Mouse (Mus musculus) midbrain, embryonic 12.5 days (tissue): ENCODE measurements around the gene Mynn. TPM values are rescaled to one million over a fixed set of nuclear protein-coding genes. Genes with fewer than 3 reads are reported as not detected.
"Not testable (repeated sequence)": the region's sequence is repeated elsewhere in the genome, so short reads cannot be mapped to it uniquely, and the experiment has no call there.

ENCODE experiments used
- ATAC-seq: fragments of 200-750 bp; cut with Nextera tagmentation; 2 replicates; pipeline ENCODE4 v1.8.0; 2017; ENCODE audit warnings: low read depth, moderate TSS enrichment, moderate library complexity; ENCODE audit not compliant: low FRiP score
- H3K27ac ChIP-seq: fragments of 300-500 bp; sonication (generic); replicated peaks from 2 replicates; pipeline ENCODE4 v1.5.1; 2016; ENCODE audit warnings: mild to moderate bottlenecking
- H3K27me3 ChIP-seq: fragments of 300-500 bp; sonication (generic); 2 replicates; pipeline ENCODE4 v1.6.1; 2016; ENCODE audit warnings: mild to moderate bottlenecking
- H3K36me3 ChIP-seq: fragments of 300-500 bp; sonication (generic); 2 replicates; pipeline ENCODE4 v1.6.1; 2016
- H3K4me1 ChIP-seq: fragments of 300-500 bp; sonication (generic); 2 replicates; pipeline ENCODE4 v1.6.1; 2016
- H3K4me2 ChIP-seq: fragments of 300-500 bp; sonication (generic); replicated peaks from 2 replicates; pipeline ENCODE4 v1.6.1; 2016; ENCODE audit warnings: mild to moderate bottlenecking, moderate library complexity
- H3K4me3 ChIP-seq: fragments of 300-500 bp; sonication (generic); 2 replicates; pipeline ENCODE4 v1.5.1; 2016; ENCODE audit warnings: mild to moderate bottlenecking
- H3K9ac ChIP-seq: fragments of 300-500 bp; sonication (generic); replicated peaks from 2 replicates; pipeline ENCODE4 v1.6.1; 2016; ENCODE audit warnings: mild to moderate bottlenecking, moderate library complexity
- H3K9me3 ChIP-seq: fragments of 300-500 bp; sonication (generic); 2 replicates; pipeline ENCODE4 v1.6.1; 2016; ENCODE audit warnings: mild to moderate bottlenecking
- WGBS: fragments of 180-500 bp; shearing (Covaris S2); methylation state at CpG from one replicate; pipeline ENCODE4 v1.1.7; 2016; 5-methylcytosine and 5-hydroxymethylcytosine counted together
- polyA plus RNA-seq: library from polyadenylated mRNA; unstranded; fragments of >200 nt; fragmentation: Nextera tagmentation; extraction: Ambion mirVana; gene quantifications from 2 replicates; pipeline ENCODE4 v1.2.1, GENCODE M21; 2016

Gene Mynn
- polyA plus RNA-seq: 34.7 and 39.6 TPM in 2 replicates

- Histone ChIP-seq H3K9ac (peak within 1 kb of the TSS; percentile 77), H3K27ac (peak within 1 kb of the TSS; percentile 93), H3K4me2 (peak within 1 kb of the TSS; percentile 75), H3K27me3 (peaks cover 13% of the 10 kb centered on the region), H3K36me3 (peaks cover 20% of the 10 kb centered on the region), H3K4me3 (peak within 1 kb of the TSS; percentile 88), H3K4me1 (peaks cover 19% of the 10 kb centered on the region), H3K9me3 (no peaks in the 10 kb centered on the region)
- under 1% methylated on average over 40 of the region's 40 CpGs for WGBS
- ATAC-seq: peak; percentile 95
These were observed at the start of gene Mynn for GRCm38 (mm10) chr3:30602065-30602739. Gene Mynn, plus strand, starts transcription at chr3:30602065.

GRCm38 (mm10) chr3:30553741-30554140 is 48.1 kb upstream of the Mynn start:
- WGBS: 69% methylated on average over 6 of the region's 6 CpGs
- Histone ChIP-seq H3K4me3 (no peak overlapping the region), H3K36me3 (no peaks in the 10 kb centered on the region), H3K27me3 (0 out of 2 replicates have a peak, but pooled peaks cover 5% of the 10 kb centered on the region), H3K27ac (no peak overlapping the region), H3K9ac (no peak overlapping the region), H3K9me3 (no peaks in the 10 kb centered on the region), H3K4me2 (no peak overlapping the region), H3K4me1 (no peaks in the 10 kb centered on the region)
- no peak for ATAC-seq

- Histone ChIP-seq H3K4me1 (no peaks in the 10 kb centered on the region), H3K9ac (no peak overlapping the region), H3K9me3 (no peaks in the 10 kb centered on the region), H3K4me2 (no peak overlapping the region), H3K36me3 (no peaks in the 10 kb centered on the region), H3K27me3 (no peaks in the 10 kb centered on the region), H3K4me3 (no peak overlapping the region), H3K27ac (no peak overlapping the region)
- WGBS: 65% methylated on average over 6 of the region's 6 CpGs
- ATAC-seq: no peak
These were observed 41.1 kb upstream of the Mynn start for GRCm38 (mm10) chr3:30560677-30561314.

- H3K9ac ChIP-seq, ATAC-seq, H3K4me2 ChIP-seq, H3K4me1 ChIP-seq, H3K36me3 ChIP-seq, H3K27me3 ChIP-seq, H3K9me3 ChIP-seq, H3K4me3 ChIP-seq, H3K27ac ChIP-seq: not testable (repeated sequence)
- WGBS: 44% methylated on average over 1 of the region's 2 CpGs
These were observed 35.5 kb upstream of the Mynn start for GRCm38 (mm10) chr3:30566333-30566732.

GRCm38 (mm10) chr3:30573549-30573948 is 28.3 kb upstream of the Mynn start:
- no peaks in the 10 kb centered on the region for H3K36me3 ChIP-seq
- H3K9ac ChIP-seq: no peak overlapping the region
- H3K4me1 ChIP-seq: no peaks in the 10 kb centered on the region
- H3K27me3 ChIP-seq: no peaks in the 10 kb centered on the region
- ATAC-seq: no peak
- no peaks in the 10 kb centered on the region for H3K9me3 ChIP-seq
- 4% methylated on average over 2 of the region's 2 CpGs for WGBS
- no peak overlapping the region for H3K27ac ChIP-seq
- no peak overlapping the region for H3K4me3 ChIP-seq
- H3K4me2 ChIP-seq: no peak overlapping the region

GRCm38 (mm10) chr3:30588865-30589264 is 13.0 kb upstream of the Mynn start:
- Histone ChIP-seq H3K9me3 (no peaks in the 10 kb centered on the region), H3K4me2 (no peak overlapping the region), H3K27ac (no peak overlapping the region), H3K4me1 (no peaks in the 10 kb centered on the region), H3K27me3 (no peaks in the 10 kb centered on the region), H3K36me3 (no peaks in the 10 kb centered on the region), H3K9ac (no peak overlapping the region), H3K4me3 (no peak overlapping the region)
- ATAC-seq: no peak
- 86% methylated on average over 6 of the region's 6 CpGs for WGBS

GRCm38 (mm10) chr3:30592418-30592853 is 9.4 kb upstream of the Mynn start:
- no peak overlapping the region for H3K4me2 ChIP-seq
- H3K36me3 ChIP-seq: no peaks in the 10 kb centered on the region
- no peak overlapping the region for H3K27ac ChIP-seq
- H3K27me3 ChIP-seq: peaks cover 6% of the 10 kb centered on the region; the same call in 1 of the 2 replicates
- WGBS: 2% methylated on average over 2 of the region's 2 CpGs
- no peaks in the 10 kb centered on the region for H3K9me3 ChIP-seq
- H3K4me1 ChIP-seq: 0 out of 2 replicates have a peak, but pooled peaks cover 6% of the 10 kb centered on the region
- H3K9ac ChIP-seq: no peak overlapping the region
- peak; percentile 55 for ATAC-seq
- H3K4me3 ChIP-seq: no peak overlapping the region

- H3K9me3 ChIP-seq: no peaks in the 10 kb centered on the region
- no peak overlapping the region for H3K4me2 ChIP-seq
- 0 out of 2 replicates have a peak, but pooled peaks cover 6% of the 10 kb centered on the region for H3K4me1 ChIP-seq
- WGBS: 76% methylated on average over 4 of the region's 4 CpGs
- no peak overlapping the region for H3K4me3 ChIP-seq
- ATAC-seq: no peak
- H3K9ac ChIP-seq: no peak overlapping the region
- H3K27ac ChIP-seq: no peak overlapping the region
- no peaks in the 10 kb centered on the region for H3K36me3 ChIP-seq
- H3K27me3 ChIP-seq: peaks cover 18% of the 10 kb centered on the region
These were observed 8.0 kb upstream of the Mynn start for GRCm38 (mm10) chr3:30593719-30594485.

GRCm38 (mm10) chr3:30595111-30595832 is 6.6 kb upstream of the Mynn start:
- under 1% methylated on average over 62 of the region's 62 CpGs for WGBS
- Histone ChIP-seq H3K27me3 (peaks cover 19% of the 10 kb centered on the region), H3K9me3 (no peaks in the 10 kb centered on the region), H3K36me3 (no peaks in the 10 kb centered on the region), H3K4me3 (peak overlapping the region; percentile 81), H3K27ac (peak overlapping the region; percentile 78), H3K9ac (peak overlapping the region; percentile 79), H3K4me2 (peak overlapping the region; percentile 70), H3K4me1 (peaks cover 16% of the 10 kb centered on the region)
- peak; percentile 76 for ATAC-seq

GRCm38 (mm10) chr3:30597271-30597670 is 4.6 kb upstream of the Mynn start:
- Histone ChIP-seq H3K9me3 (no peaks in the 10 kb centered on the region), H3K36me3 (no peaks in the 10 kb centered on the region), H3K27ac (no peak overlapping the region), H3K9ac (no peak overlapping the region), H3K4me1 (peaks cover 17% of the 10 kb centered on the region), H3K4me3 (no peak overlapping the region), H3K4me2 (no peak overlapping the region), H3K27me3 (peaks cover 19% of the 10 kb centered on the region)
- 78% methylated on average over 7 of the region's 7 CpGs for WGBS
- ATAC-seq: no peak

- Histone ChIP-seq H3K9me3 (no peaks in the 10 kb centered on the region), H3K4me2 (peak within 1 kb of the TSS; percentile 75), H3K9ac (peak within 1 kb of the TSS; percentile 59), H3K4me1 (peaks cover 25% of the 10 kb centered on the region), H3K27ac (peak within 1 kb of the TSS; percentile 58), H3K27me3 (peaks cover 19% of the 10 kb centered on the region), H3K36me3 (peaks cover 9% of the 10 kb centered on the region; the same call in 1 of the 2 replicates), H3K4me3 (peak within 1 kb of the TSS; percentile 55)
- under 1% methylated on average over 32 of the region's 32 CpGs for WGBS
- no peak for ATAC-seq
These were observed 1.9 kb upstream of the Mynn start, which contains the start of gene Actrt3 for GRCm38 (mm10) chr3:30599711-30600545. Gene Actrt3, minus strand, starts transcription at chr3:30599939.
